Mouse (Mus musculus): ENCODE measurements at regions not wholly inside any gene's neighbourhood (a gene's known extent, or its start where the extent isn't known, plus 50 kb on each side); places are given as distances from the start of the nearest gene placed in this dataset.
"Not testable (repeated sequence)": the region's sequence is repeated elsewhere in the genome, so short reads cannot be mapped to it uniquely, and the experiment has no call there.

DNA sequence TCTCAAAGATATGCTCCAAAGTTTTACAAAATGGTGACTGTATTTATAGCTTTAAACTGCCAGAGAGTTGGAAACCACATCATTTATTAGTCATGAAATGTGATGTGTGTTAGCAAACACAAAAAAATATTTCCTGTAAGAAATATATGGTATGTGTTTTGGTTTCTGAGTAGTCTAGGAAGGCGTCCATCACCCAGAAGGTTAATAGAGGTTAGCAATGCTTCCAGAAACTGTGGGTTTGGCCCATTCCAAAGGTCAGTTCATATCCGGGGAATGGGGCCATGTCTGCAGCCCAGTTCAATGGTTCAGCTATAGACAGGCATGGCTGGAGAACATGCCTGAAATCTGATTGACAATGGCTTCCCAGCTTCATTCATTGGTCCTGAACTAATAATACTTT is 235.1 kb downstream of the Nfkbiz start:
- no peak for DNase-seq (ENCODE audit: low spot score in 2 of 2)
- intact Hi-C loops (cut with DNase I) = no loop called here

DNA sequence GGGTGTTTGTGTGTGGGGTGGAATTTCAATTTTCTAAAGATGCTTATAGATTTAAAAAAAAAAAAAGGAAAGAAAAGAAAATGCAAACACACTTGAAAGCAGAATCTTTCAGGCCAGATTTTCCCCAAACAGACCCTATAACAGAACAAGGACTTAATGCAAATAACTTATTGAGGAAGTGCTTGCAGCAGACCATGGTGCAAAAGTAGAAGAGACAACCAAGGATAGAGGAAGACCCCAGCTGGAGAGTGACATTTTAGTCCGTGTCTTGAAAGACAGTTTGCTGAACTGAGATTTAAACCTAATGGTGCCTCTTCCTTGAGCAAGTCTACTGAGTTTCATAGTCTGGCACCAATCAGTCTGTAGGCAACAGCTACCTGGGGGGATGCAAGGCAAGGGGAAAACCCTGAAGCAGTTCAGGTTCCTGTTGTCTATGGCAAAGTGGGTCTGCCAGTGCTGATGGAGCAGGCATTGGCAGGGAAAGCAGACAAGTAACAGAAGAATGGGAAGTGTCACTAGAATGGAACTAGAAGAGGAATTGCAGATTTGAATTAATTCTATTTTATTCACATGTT is 249.2 kb downstream of the Nfkbiz start:
- intact Hi-C loops (cut with DNase I) = no loop called here
- DNase-seq (ENCODE audit: low spot score in 2 of 2) = no peak

DNA sequence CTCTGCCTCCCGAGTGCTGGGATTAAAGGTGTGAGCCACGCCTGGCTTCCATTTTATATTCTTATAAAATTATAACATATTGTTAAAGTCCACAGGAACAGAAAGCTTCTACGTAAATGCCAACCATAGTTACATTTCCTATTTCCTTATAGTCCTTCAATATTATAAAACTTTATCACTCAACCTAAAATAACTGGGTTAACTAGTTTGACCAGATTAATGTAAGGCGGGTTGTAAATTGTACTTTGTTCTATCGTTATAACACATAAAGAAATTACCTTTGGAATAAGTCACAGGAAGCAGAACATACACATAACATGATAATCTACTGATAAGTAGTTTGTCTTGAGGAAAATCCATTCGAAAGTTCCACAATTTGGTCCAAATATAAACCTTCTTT is 251.6 kb downstream of the Nfkbiz start:
- DNase-seq (ENCODE audit: low spot score in 2 of 2) = no peak
- intact Hi-C loops (cut with DNase I) = no loop called here

DNA sequence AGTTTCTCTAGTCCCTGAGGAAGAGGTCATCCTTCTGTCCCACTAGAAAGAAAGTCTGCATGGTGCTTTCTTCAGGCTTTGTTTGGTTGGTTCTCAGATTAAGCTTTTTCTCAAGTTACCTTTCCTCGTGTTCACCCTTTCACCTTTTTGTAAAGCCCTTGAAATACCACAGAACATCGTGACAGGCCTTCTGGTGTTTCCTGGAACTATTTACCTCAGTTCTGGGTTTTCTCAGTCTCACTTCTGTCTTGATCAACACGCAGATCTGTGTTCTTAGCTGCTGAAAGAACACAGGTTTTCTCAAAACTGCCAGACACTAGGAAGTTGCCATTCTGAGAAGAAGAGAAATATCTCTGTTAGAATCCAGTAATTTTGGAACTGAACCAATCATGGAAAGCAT is 255.8 kb downstream of the Nfkbiz start:
- intact Hi-C loops (cut with DNase I) = no loop called here
- DNase-seq (ENCODE audit: low spot score in 2 of 2) = no peak

DNA sequence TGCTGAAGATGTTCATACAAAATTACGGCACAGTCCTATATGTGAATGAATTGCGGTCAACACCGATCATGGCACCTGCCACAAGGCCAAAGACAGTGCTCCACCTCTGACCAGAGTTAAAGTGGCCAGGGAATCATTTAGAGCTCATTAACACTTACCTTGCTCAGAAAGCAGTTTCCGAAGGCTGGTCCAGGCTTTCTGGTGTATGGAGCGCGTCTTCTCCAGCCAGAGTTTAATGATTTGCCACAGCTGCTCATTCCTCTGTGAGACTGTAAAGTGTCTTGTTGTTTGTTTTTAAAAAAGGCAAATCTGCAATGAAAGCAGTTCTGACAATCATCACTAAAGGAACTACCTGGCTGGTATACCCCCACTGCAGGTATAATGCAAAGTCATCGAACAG is 256.7 kb downstream of the Nfkbiz start:
- no peak for DNase-seq (ENCODE audit: low spot score in 2 of 2)
- intact Hi-C loops (cut with DNase I) = no loop called here

DNA sequence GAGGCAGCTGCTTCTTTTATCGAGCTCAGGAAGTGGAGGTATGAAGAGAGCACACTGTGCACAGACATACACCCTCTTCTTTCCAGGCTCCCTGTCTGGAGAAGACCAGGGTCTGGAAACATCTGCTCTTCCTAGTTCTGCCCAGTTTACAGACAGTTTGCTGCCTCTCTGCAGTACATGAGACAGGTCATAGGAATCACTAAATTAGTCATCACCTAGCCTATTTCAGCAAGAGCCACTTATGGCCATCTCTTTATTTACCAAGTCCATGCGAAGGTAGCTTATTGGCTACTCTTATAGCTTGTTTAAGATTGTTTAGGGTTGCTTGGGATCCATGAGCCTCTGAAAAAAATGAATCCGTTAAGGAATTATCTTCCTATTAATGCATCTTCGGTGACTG is 257.9 kb downstream of the Nfkbiz start:
- DNase-seq (ENCODE audit: low spot score in 2 of 2) = no peak
- intact Hi-C loops (cut with DNase I) = no loop called here

DNA sequence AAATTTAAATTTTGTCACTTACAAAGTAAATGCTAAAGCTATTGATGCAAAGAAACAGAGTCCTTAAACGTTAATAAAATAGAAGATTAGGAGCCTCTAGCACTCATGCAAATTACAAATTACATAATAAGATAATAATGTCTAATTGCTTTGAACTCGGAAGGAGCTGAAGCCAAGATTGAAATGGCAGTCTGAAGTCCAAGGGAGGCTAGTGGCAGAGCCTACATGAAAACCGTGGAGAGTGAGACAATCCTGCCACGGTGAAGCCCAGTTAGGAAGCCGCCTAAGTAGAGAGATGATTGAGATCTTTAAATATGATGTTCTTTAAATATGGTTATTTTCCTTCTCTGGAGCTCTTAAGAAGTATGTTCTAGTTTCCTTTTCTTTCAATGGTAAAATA is 260.0 kb downstream of the Nfkbiz start:
- DNase-seq (ENCODE audit: low spot score in 2 of 2) = no peak
- intact Hi-C loops (cut with DNase I) = no loop called here

DNA sequence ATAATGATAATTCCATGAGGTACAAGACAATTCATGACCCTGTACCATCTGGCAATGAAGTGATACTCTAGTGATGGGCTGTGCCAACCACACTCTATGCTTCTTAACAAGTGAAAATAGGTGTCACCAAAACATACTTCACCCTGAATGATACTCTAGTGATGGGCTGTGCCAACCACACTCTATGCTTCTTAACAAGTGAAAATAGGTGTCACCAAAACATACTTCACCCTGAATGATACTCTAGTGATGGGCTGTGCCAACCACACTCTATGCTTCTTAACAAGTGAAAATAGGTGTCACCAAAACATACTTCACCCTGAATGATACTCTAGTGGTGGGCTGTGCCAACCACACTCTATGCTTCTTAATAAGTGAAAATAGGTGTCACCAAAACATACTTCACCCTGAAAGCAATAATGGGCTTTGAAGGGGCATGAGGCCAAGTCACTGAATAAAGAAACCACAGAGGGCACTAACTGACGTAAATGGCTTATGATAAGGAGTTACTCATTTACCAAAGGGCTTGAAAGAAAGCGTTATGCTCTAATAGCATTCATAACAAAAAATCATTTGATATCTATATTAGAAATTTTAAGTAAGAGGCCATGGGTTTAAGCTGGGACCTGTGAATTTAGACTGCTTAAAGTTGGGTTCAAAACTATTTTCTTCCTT is 263.0 kb downstream of the Nfkbiz start:
- intact Hi-C loops (cut with DNase I); DNase-seq (ENCODE audit: low spot score in 2 of 2): not testable (repeated sequence)

DNA sequence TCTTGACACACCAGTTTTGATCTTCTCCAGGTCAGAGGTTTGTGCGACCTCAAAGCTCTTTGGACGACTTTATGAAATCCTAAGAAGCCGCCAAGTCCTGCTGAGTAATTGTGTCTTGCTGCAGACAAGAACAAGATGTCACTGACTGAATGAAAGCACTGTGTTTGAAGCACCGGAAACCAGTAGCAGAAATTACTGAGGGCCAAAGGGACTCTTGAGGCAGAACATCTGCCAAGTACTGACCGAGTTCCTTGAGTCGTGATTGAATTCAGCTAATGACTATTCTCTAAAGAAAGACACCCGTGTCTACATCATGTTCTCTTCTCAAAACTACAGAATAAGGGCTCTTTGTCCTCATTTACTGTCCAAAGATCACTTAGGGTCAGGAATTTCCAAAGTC is 267.6 kb downstream of the Nfkbiz start:
- DNase-seq (ENCODE audit: low spot score in 2 of 2) = no peak
- intact Hi-C loops (cut with DNase I) = no loop called here

DNA sequence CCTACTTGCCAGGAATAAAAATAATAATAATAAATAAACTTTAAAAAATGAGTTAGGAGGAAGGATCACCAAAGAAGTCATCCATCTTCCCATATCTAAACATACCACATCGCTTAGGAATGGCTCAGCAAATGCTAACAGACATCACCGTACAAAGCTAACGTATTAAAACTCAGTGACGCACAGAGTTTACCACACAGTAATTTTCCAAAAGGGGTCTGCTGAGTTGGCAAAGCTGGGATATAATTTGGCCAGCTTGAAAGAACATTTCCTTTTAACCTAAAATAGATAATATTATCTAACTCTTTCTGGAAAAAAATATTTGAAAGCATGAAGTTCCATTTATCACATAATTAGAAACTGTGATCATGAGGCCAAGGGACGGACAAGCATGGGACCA is 268.6 kb downstream of the Nfkbiz start:
- no peak for DNase-seq (ENCODE audit: low spot score in 2 of 2)
- intact Hi-C loops (cut with DNase I) = no loop called here

DNA sequence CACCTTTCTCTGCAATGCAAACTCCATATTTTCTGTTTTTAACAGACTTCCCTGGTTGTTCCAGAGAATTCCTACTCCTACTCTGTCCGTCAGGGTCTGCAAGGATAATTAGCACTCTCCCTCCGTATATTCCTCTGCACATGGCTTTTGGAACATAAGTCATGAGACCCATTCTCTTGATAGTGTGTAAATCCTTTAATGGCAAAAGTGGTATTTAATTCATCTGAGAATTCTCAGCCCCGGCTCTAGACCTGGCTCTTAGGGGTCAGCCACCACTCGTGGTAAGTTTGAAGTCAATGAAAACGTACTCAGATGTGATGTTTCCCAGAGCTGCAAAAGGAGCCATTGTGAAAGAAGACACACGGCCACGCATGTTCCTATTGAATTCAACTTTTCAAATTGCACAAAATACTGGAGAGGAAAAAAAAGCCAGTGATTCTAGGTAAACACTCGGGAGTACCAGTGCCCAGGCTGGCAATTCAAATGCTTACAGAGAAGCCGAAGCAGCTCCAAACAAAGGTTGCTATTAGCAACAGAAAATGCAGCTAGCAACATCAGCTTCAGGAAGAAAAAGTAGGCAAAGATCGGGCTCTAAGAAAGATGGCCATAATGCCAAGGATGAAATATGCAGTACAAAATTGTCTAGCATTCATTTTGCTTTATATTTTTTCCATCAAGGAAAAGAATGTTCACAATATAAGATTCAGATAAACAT is 258.2 kb upstream of the Zpld1 start:
- DNase-seq (ENCODE audit: low spot score in 2 of 2) = peak in 1 of 2 experiments; percentile 11
- intact Hi-C loops (cut with DNase I) = loop anchor here (10.0 kb wide), 1 partner anchor 269 kb away; no protein-coding TSS in a partner anchor

DNA sequence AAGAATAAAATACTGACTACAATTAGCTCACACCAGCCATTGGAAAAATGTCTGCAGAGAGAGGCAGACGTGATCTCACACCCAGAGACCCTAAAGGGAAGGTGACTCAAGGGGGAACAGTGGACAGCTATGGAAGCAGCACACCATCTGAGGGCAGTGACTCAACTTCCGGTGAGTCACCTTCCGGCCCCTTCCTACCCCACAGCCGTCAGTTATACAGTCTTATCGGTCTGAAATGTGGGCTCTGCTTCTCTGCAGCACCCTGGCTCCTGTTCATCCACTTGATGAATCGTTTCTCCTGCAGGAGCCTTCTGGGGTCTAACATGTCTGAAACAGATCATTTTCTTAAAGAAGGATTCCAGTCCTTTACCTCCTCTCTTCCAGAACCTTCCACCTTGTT is 257.4 kb upstream of the Zpld1 start:
- no peak for DNase-seq (ENCODE audit: low spot score in 2 of 2)
- intact Hi-C loops (cut with DNase I) = loop anchor here (10.0 kb wide), 1 partner anchor 270 kb away; no protein-coding TSS in a partner anchor

DNA sequence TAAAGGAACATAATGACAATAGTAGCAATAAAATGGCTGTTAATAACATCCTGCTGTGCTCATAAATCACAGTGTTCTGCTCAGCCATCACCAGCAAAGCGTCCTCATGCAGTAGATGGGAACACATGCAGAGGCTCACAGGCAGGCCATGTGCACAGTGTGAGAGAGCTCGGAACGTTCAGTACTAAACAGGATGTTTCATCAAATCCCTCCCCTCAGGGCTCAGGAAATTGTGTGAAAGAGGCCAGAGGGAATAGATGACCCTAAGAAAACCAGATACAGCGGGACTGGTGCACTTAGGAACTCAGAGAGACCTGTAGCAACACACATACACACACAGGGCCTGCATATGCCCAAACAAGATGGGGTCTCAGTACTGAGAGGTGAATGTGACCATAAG is 256.1 kb upstream of the Zpld1 start:
- DNase-seq (ENCODE audit: low spot score in 2 of 2) = no peak
- intact Hi-C loops (cut with DNase I) = loop anchor here (10.0 kb wide), 1 partner anchor 271 kb away; no protein-coding TSS in a partner anchor

DNA sequence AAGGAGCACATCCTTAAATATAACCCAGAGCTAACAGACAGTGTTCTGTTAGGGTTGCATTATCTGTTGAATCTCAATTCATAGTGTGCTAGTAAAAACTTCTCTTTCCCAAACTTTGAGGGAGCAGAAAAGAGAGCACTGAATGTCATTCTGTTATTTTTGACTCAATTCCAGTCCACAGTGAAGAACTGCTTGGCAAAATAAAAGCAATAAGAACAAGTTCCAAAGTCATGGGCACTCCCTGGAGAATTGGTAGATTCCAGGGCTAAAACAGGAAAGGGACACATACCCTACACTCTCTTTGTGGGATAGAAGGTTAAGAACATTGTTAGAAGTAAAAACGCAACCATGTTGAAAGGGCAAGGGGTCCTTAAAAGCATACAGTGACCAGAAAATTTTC is 253.6 kb upstream of the Zpld1 start:
- no peak for DNase-seq (ENCODE audit: low spot score in 2 of 2)
- intact Hi-C loops (cut with DNase I) = loop anchor here (10.0 kb wide), 1 partner anchor 273 kb away; no protein-coding TSS in a partner anchor

DNA sequence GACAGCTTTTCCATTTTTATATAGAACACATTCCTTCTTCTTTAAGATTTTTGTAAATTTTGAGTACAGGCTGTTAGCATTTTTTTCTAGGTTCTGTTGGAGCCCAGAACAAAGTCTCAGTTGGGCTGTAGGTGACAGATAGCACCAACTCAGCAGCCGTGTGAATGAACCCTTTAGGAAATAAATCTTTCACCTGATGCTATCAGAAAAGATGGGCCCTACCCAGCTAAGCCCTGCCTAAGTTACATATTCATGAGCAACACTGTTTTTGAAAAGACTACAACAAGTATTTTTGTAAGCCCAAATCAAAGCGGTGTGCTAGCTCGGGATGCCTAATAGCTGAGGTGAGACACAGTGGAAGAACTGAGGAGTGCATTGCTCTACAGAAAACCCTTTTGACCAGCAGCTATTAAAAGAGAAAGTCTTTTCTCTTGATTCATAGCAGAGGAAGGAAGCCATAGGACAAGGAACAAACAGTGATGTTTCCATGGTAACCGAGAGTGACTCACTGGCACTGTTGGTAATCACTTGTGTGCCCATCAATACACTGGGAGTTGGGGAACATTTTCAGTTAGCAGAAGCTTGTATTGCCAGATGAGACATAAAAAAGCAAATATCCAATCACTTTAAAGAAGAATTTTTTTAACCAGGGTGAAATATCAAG is 253.0 kb upstream of the Zpld1 start:
- peak; percentile 33 to 66 for DNase-seq (ENCODE audit: low spot score in 2 of 2)
- intact Hi-C loops (cut with DNase I) = loop anchor here (10.0 kb wide), 1 partner anchor 274 kb away; no protein-coding TSS in a partner anchor

DNA sequence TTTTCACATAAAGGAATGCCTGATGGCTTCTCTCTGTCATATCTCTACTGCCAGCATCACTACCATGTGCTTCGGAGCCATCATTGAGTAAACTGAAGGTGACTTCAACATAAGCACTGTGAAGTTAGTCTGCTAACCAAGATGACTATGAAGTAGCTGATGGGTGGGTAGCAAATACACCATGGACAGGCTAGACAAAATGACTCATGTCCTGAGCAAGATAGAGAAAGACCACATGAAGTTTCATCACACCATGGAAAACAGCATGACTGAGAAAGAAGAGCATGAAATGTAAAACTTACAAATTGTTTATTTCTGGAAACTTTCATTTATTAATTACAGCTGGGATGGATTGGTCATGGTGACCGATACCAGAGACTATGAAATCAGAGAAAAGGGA is 249.3 kb upstream of the Zpld1 start:
- no peak for DNase-seq (ENCODE audit: low spot score in 2 of 2)
- intact Hi-C loops (cut with DNase I) = no loop called here

DNA sequence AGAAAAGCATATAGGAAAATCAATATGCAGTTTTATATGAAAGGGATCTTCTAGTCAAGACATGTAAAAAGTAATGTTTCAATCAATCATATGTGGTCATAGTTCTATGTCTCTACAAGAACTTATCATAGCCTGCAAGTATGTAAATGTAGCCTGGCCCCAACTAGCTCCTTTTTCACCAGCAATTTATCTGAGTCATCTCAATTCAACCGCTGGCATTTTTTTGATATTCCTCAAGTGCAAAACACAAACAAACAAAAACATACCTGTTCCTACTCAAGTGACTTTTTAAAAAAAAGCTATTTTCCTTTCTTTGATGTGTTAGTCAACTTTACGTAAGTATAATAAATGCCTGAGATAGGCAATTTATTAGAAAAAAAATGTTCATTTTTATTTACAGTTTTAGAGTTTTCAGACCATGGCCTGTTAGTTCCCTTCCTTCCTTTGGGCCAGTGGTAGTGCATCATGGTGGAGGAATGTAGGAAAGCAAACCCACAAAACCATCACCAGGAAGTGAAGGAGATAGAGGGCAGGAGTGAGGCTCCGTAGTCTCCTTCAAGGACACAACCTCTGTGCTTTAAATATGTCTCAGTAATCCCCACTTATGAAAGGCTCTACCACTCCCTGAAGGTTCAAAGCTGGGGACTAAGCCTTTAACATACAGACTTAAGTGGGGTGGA is 242.7 kb upstream of the Zpld1 start:
- intact Hi-C loops (cut with DNase I) = no loop called here
- no peak for DNase-seq (ENCODE audit: low spot score in 2 of 2)

DNA sequence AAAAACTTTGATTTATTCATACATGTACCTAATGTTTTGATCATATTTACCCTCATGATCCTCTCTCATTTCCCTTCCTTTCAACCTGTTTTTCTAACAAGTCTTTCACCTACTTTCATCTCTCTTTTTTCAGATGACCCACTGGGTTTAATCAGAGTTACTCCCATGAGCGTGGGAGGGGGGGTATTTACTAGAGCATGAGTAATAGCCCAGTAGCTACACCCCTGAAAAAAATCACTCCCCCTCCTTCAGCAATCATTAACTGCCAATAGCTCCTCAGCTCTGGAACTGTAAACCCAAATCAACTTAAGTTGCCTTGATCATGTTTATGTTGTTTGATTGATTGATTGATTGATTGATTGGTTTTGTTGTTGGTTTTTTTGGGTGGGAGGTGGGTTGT is 241.4 kb upstream of the Zpld1 start:
- intact Hi-C loops (cut with DNase I) = no loop called here

DNA sequence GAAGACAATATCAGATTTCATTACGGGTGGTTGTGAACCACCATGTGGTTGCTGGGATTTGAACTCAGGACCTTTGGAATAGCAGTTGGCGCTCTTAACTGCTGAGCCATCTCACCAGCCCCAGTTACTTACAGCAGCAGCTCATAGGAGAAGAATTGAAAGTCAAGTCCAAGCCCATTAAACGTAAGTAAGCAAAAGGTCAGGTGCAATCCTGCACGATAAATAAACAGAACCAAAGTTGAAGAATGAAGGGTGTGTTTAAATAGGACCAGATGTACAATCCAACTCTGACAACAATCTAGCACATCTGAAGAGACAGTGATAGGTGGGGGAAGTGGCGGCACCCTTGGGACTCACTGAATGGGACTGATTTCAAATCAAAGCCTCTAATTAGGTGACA is 239.8 kb upstream of the Zpld1 start:
- DNase-seq (ENCODE audit: low spot score in 2 of 2) = no peak
- intact Hi-C loops (cut with DNase I) = no loop called here

More for the DNA sequence above, 241.4 kb upstream of the Zpld1 start:
- no peak for DNase-seq (ENCODE audit: low spot score in 2 of 2)

DNA sequence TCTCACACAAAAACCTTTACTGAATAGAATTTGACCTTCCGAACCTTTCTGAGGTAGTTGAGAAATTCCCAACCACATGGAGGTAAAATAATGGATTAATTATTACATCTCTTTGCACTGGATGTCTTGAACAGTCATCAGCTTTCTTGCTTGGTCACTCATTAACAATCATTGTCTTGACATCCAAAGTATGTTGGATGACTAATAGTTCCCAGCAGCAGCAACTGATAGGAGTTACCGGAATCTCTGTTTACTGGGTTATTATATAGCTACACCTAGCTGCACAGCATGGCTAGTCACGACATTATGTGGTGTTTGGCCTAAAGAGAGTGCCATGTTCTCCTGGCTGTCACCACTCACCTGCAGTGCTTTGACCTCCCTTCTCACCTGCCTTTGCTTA is 234.9 kb upstream of the Zpld1 start:
- intact Hi-C loops (cut with DNase I) = no loop called here
- no peak for DNase-seq (ENCODE audit: low spot score in 2 of 2)

All from left cerebral cortex, postnatal 14 days (tissue).